Mouse (Mus musculus) hematopoietic stem cell, adult 5-6 weeks (primary cell): Measurements from ENCODE around the gene Pkm. TPM values are rescaled to one million over a fixed set of nuclear protein-coding genes. Genes with fewer than 3 reads are reported as not detected.
A peak's percentile ranks its signal among the peaks of the same experiment; 100 is the strongest.

ENCODE experiments used
- ATAC-seq, 2 experiments: fragments of 125-278 bp in 1 of 2; replicated peaks in 1 of 2; 2 replicates each; pipeline ENCODE4 v1.8.0; 2016 to 2017; ENCODE audit warnings: inconsistent platforms in 2 of 2, mild to moderate bottlenecking in 2 of 2, moderate number of reproducible peaks in 2 of 2, low read depth in 1 of 2, moderate TSS enrichment in 1 of 2; ENCODE audit not compliant: low FRiP score in 2 of 2, poor library complexity in 2 of 2, severe bottlenecking in 2 of 2, insufficient read depth in 1 of 2, low TSS enrichment in 1 of 2
- total RNA-seq: library from RNA; stranded (forward); fragments of 172-1452, 232-1000 nt; gene quantifications from 2 replicates; pipeline ENCODE4 v1.2.3, GENCODE M21; 2017

Gene Pkm
- total RNA-seq, 1 experiment from 2014 or later = 547 TPM

DNA sequence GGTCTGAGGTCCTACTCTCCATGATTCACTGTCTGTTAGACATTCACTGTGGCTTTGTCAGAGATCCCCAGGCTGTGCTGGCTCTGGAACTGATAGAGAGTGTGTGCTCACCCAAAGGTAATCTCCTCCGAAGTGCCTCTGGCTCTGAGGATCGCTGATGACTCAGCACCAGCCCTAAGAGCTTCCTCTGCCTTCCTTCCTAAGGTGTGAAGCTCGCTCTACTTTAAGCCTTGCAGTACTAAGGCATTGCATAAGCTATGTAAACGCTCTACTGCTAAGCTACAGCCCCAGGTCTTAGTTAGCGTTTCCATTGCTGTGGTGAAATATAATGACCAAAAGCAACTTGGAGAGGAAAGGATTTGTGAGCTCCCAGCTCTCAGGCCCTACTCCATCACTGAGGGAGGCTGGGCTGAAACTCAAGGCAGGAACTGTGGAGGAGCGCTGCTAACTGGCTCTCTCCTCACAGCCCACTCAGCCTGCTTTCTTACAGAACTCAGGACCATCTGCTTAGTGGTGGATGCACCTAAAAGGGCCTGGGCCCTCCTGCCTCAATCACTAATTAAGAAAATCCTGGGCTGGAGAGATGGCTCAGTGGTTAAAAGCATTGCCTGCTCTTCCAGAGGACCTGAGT lies 31.4 kb downstream of the Pkm start:
- peak; percentile 29 to 46; a peak in 2 of 4 replicates for ATAC-seq

GRCm38 (mm10) chr9:59691635-59692094 lies 35.5 kb downstream of the Pkm start:
- peak in 1 of 2 experiments; percentile 38; a peak in 3 of 4 replicates for ATAC-seq

GRCm38 (mm10) chr9:59692145-59692544 lies 36.0 kb downstream of the Pkm start:
- ATAC-seq = peak in 1 of 2 experiments; percentile 43; a peak in 1 of 4 replicates

DNA sequence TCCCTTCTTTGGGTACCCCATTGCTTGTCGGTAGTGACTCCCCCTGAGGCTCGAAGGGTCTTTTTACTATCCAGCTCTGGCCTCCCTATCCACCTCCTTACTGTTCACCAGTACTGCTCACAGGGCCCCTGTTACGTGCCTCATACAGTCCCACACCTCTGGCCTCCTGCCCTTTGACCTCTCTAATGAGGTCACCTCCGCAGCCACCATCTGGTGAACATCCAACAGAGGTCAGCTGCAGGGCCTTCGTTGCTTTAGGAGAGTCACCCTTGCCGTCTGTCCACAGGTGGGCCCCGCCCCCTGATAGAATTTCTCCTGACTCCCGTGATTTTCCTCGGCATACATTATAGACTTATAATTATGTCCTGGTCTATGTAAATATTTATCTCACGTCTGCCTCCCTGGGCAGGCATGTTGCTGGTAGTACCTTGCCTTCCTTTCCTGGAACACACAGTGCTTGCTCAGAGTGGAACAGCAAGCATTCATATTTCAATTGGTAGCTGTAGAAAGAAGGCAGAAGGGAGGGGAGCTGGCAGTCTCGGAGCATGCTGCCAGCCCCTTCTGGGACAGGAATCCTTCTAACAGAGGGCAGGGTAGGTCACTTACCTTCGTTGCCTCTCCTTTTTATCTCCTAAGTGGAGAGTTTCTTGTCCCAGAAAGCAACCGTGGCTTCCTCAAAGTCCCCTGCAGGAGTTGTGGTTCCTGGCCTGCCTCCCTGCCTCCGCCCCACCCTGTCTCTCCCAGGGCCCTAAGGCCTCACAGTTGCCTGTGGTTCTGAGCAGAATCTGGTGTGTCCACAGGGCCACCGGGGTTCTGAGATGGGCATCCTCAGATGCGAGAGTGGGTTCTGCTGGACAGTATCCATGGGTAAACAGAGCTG lies 38.6 kb downstream of the Pkm start:
- peak in 1 of 2 experiments; percentile 40; a peak in 1 of 4 replicates for ATAC-seq

DNA sequence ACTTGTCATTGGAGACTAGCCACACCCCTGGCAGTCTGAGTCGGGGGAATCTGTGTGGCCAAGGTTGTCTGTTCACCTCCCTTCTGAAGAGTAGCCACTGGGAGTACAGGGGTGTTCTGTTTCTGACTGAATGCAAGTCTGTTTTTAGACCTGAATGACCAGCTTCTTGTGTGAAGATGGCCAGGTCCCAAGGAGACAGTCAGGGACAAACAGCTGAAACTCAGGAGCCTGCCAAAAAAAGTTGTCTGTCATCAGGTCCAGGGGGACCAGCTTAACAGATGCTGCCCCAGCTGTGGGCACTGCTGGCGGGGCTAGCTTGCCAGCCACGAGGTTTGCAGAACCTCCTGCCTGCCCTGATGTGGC lies 39.3 kb downstream of the Pkm start:
- ATAC-seq = no peak

DNA sequence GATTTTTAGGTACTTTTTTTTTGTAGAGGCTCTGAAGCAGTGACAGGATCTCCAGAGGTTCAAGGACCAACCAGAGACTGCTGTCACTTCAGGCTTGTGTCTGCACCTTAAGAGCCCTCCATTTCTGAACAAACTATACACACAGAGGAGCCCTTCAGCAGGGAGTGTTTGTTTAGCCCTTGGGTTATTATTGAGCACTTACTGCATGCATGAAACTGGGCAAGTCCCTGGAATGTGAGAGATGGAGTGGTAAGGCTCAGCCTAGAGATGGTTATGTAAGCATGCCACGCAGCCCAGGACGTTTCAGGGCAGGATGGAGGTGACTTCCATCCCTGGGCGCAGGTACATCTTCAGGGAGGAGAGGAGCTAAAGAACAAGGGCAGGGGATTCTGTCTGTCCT lies 40.2 kb downstream of the Pkm start:
- ATAC-seq = no peak

DNA sequence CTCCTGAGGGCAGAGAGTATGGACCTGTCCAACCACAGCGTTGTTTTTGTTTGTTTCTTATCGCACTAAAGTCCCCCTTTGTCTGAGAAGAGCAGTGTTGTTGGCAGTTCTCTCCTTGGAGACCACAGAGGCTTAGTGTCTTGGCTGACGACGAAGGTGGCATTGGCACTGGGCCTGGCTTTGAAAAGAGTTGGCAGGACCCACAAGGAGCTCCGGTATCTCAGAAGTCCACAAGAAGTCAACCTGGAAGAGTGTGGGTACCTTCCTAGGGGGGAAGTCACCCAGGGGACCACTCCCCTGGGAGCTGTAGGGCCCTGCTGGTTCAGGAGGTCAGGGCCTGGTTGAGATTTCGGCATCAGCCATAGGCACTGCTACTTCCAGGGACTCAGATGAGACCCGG lies 44.9 kb downstream of the Pkm start:
- ATAC-seq = no peak

DNA sequence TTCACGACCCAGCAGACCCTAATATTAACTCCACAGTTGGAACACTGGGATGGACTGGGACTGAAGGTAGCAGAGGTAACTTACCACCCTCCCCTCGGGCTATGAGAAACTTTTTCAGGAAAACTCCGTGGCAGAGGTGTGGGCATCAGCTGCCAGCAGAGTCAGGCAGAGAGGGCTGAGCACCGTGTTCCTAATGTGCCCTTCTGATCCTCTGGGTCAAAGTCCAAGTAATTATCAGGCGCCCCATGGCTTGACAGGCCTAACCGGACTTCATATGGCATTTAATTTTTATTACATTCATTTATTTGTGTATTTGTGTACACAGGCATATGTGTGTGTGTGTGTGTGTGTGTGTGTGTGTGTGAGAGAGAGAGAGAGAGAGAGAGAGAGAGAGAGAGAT lies 46.9 kb downstream of the Pkm start:
- ATAC-seq = no peak

DNA sequence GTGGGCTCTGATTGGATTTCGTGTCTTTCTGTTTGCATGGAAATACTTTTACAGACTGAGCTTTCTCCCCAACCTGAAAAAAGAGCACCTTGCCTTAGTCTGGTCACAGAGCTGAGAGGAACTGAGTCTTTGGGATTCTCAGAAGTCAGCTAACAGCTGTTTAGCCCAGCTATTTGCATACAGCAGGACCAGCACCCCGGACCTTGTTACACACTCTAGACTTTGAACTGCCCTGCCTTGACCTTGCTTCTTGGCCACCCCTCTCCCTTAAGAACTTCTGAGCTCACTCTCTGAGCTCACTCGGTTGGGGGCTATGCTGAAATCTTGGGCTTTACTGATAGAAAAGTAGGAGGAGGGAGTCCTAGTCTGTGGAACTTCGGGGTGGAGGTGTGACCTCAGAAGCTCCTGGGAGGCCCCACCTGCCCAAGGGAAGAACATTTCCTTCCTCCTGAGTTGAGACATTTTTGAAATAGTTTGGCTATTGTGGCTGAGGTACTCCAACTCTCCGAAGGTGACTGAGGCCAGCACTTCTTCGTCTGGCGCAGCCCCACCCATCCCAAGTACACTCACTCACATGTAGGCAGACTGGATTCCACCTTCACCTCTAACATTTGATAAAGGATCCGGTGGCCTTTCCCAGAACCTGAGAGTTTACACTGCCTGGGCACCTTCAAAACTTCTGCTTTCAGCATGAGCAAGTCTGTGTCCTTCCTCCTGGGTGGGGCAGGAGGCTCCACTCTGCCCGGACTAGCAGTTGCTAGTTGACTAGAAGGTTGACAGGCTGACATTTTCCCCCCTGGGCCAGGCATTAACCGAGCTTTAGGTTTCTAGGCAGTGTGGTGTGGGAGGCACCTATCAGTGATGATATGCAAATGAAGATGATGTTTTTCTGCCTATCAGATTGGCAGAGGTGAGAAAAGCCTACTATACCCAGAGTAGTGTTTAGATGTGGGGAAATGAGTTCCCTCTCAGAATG lies 51.0 kb downstream of the Pkm start:
- ATAC-seq = peak in 1 of 2 experiments; percentile 32; a peak in 1 of 4 replicates

GRCm38 (mm10) chr9:59709225-59709624 lies 53.1 kb downstream of the Pkm start:
- no peak for ATAC-seq

DNA sequence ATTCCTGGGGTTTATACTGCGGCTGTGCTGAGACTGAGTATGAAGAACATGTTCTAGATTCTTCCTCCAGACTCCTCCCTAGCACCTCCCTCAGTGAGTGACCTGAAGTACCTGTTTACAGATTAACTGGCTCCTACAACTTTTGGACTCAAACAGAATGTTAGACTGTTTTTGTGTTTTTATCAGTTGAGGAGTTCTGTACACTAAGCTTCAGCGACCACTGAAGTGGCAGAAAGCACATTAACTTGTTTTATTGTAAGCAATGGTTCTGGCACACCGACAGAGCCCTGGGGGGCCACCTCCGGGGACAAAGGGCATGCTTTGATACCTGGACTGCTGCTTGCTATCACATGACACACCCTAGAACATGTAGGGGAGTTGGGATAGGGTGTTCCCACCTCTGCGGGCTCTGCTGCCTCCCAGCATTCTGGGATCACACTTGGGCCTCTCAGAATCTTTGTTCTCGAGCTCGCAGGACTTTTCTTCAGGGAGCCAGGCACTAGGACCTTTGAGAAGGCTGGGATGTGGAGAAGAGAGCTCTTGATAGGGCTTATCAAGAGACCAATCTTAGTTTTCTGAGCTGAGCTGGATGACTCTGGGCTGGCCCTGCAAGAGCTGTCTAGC lies 60.2 kb downstream of the Pkm start:
- no peak for ATAC-seq

GRCm38 (mm10) chr9:59718237-59718636 lies 62.1 kb downstream of the Pkm start:
- no peak for ATAC-seq

- no peak for ATAC-seq
Measured at GRCm38 (mm10) chr9:59721144-59721543, 65.0 kb downstream of the Pkm start.

DNA sequence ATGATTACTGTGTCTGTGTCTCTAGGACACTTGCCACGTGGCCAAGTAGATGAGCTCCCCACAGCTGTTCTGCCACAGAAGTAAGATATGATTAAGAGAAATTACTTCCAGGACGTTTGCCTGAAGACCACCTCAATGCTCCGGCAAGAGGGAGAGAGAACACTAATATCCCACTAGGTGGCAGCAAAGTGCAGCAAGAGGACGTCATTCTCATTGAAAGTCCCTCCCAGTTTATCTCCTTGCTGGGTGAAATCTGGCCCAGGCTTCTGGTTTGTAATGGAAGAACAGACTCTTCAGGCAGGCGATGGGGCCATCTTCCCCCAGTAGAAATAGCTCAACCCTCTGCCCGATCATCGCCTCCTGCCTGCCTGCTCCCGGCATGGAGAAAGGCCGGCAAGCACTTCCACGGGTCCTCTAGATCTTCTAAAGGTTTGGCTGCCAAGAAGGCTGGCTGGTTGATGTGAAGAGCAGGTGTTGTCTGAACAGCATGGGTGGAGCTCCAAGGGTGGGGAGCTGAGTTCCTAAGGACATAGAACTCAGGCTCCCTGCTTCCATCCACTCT lies 67.0 kb downstream of the Pkm start:
- ATAC-seq = peak; percentile 84 to 91

GRCm38 (mm10) chr9:59723791-59724442 lies 67.7 kb downstream of the Pkm start:
- ATAC-seq = no peak

DNA sequence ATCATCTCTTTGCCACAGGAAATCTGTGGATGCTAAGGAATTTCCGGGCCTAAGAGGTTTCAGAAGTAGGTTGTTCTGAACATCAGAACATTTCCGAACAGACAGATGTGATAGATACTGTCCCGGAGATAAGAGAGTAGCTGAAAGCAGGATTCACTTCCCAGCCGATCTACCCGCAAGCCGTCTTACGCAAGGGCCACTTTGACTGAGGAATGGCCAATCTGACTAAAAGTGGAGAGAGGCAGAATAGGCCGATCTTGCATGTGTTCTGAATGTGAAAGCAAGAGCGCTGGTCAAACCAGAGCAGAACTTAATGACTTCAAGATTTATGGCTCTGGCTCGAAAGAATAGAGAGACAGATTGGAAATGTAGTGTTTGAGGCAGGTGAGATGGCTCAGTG lies 69.3 kb downstream of the Pkm start:
- ATAC-seq = no peak
